Mouse (Mus musculus) spleen, adult 2 months (tissue): ENCODE measurements around the gene Isl1.

Experiments used
- CTCF ChIP-seq: fragments of 200-500 bp; IDR thresholded peaks from 2 replicates; pipeline ENCODE4 v1.5.1; 2011; ENCODE audit warnings: mild to moderate bottlenecking, inconsistent platforms; ENCODE audit not compliant: insufficient read depth, insufficient read length, insufficient replicate concordance; ENCODE audit errors: extremely low read depth
- POLR2A ChIP-seq: fragments of 200-500 bp; IDR thresholded peaks from 2 replicates; pipeline ENCODE4 v1.6.1; 2011; ENCODE audit warnings: low read depth, low read length, inconsistent platforms

DNA sequence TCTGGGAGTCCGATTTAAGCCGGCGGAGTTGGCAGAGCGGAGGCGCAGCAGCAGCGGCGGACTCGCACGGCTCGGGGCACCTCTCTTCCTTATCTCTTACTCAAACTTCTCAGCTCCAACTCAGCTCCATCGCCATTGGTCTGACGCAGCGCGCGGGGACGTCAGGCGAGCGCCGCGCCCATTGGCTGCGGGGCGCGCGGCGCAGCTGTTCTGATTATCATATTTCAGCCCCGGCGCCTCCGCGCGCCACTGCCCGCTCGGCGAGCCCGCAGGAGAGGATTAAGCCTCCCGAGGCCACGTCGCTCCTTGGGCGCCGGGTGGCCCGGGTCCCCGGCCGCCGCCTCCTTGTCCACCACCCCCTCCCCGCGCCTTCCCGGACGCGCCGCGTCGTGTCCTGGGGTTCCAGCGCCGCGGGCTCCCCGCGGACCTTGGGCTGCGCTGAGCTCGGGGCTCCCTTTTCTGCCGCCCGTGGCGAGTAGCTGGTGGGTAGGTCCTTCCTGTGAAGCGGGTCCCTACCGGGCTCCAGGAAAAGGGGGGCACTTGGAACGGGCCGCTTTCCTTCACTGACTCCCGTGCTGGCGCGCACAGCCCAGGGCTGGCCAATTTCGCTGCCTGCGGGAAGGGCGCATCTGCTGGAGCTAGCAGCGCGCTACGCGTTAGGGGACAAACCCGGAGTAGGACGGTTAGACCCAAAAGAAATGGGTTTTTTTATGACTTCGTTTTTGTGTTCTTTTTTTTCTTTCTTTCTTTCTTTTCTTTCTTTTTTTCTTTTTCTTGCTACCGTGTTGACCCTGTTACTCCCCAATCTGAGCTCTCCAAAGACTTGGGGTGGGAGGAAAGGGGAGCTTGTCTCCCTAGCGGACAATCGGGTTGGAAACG is at the start of gene Isl1:
- TF ChIP-seq CTCF (no peak), POLR2A (no peak)
